Mouse (Mus musculus) kidney, adult 2 months (tissue): ENCODE data around the gene Pllp. TPM values are rescaled to one million over a fixed set of nuclear protein-coding genes. Genes with fewer than 3 reads are reported as not detected.

Experiments
- DNase-seq: peaks from one replicate; pipeline ENCODE4 v3.0.0; 2021
- H3K27ac ChIP-seq: fragments of 200-500 bp; 2 replicates; pipeline ENCODE4 v1.5.1; 2012; ENCODE audit warnings: low read depth, low read length, control low read depth, inconsistent platforms; ENCODE audit not compliant: insufficient read depth
- H3K27me3 ChIP-seq: fragments of 200-500 bp; replicated peaks from 2 replicates; pipeline ENCODE4 v1.6.1; 2012; ENCODE audit warnings: mild to moderate bottlenecking, moderate library complexity, low read length, inconsistent platforms; ENCODE audit not compliant: control insufficient read depth, insufficient read depth
- H3K36me3 ChIP-seq: fragments of 200-500 bp; 2 replicates; pipeline ENCODE4 v1.6.1; 2012; ENCODE audit warnings: mild to moderate bottlenecking, moderate library complexity, low read length, inconsistent platforms; ENCODE audit not compliant: control insufficient read depth, insufficient read depth
- H3K4me1 ChIP-seq: fragments of 200-500 bp; 2 replicates; pipeline ENCODE4 v1.6.1; 2011; ENCODE audit warnings: low read length; ENCODE audit not compliant: control insufficient read depth, insufficient read depth
- H3K4me3 ChIP-seq: fragments of 200-500 bp; 2 replicates; pipeline ENCODE4 v1.5.1; 2011; ENCODE audit warnings: mild to moderate bottlenecking, low read depth, low read length, control low read depth; ENCODE audit not compliant: insufficient read depth
- CTCF ChIP-seq: fragments of 200-500 bp; conservative IDR thresholded peaks from 2 replicates; pipeline ENCODE4 v1.5.1; 2011; ENCODE audit warnings: low read depth, mild to moderate bottlenecking, control low read depth, low read length, moderate library complexity, mixed read lengths; ENCODE audit not compliant: insufficient read depth, insufficient read length
- POLR2A ChIP-seq: fragments of 200-500 bp; IDR thresholded peaks from one replicate; pipeline ENCODE4 v1.6.1; 2011; ENCODE audit warnings: low read depth, low read length, control low read depth
- WGBS: fragments of 180-500 bp; shearing (Covaris S2); methylation state at CpG from one replicate; pipeline ENCODE4 v1.1.7; 2018; 5-methylcytosine and 5-hydroxymethylcytosine counted together
- polyA plus RNA-seq: library from polyadenylated mRNA; depleted of rRNA; stranded (reverse); fragments of >200 nt; gene quantifications from 2 replicates; pipeline ENCODE4 v1.2.3, GENCODE M21; 2012

The Pllp gene
- polyA plus RNA-seq, 1 experiment = 160 TPM

DNA sequence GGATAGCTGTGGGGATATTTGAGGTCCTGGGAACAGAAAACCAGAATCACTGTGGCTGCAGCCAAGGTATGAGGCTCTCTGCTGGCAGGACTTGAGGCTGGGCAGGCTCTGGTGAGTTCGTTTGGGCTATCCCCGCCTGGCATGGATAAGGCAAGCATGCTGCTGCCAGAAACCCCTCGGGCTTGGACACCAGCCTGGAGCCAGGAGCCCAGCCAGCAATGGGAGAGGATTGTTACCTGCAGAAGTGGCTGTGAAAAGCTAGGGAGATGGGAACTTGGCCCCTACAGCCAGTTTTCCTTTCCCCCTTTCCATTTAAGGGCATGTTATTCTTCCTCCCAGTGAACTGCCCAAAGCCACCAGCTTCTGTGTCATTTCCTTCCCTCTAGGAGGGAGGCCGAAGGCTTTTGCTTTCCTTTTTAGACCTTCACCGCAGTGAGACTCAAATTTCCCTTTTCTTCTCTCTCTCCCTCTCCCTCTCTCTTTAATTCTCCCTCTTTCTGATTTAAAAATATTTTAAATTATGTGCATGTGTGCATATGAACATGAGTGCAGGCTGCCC, 15.2 kb upstream of the Pllp start:
- no peaks in the 10 kb centered on the region for H3K36me3 ChIP-seq
- peak; percentile 61 for DNase-seq
- peak overlapping the region; percentile 69; the same call in 1 of the 2 replicates for H3K27ac ChIP-seq
- no peak overlapping the region for H3K4me3 ChIP-seq
- H3K4me1 ChIP-seq = peaks cover 13% of the 10 kb centered on the region
- H3K27me3 ChIP-seq = no peaks in the 10 kb centered on the region
- no peak for TF ChIP-seq CTCF
- TF ChIP-seq POLR2A = no peak
- 38% methylated on average over 5 of the region's 5 CpGs for WGBS

DNA sequence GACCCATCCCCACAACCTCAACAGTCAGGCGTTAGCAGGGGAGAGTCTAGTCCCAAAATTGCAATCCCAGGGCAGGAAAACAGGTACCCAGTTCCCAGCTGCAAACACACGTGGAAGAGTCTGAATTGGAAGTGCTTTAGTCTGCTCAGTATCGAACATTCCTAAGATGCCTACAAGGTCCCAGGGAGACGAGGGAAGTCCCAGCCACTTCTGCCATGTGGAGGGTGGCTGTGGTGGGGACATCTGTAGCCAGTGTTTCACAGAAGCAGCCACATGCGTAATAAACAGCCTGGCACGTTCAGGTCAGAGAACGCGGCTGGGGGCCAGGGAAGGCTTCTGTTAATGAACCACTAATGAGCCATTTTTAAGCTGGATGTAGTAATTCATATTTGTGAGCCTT, 14.3 kb upstream of the Pllp start:
- Histone ChIP-seq H3K4me3 (no peak overlapping the region), H3K4me1 (peaks cover 13% of the 10 kb centered on the region), H3K27me3 (no peaks in the 10 kb centered on the region), H3K27ac (no peak overlapping the region), H3K36me3 (no peaks in the 10 kb centered on the region)
- TF ChIP-seq CTCF = no peak
- DNase-seq = no peak
- 42% methylated on average over 8 of the region's 8 CpGs for WGBS

DNA sequence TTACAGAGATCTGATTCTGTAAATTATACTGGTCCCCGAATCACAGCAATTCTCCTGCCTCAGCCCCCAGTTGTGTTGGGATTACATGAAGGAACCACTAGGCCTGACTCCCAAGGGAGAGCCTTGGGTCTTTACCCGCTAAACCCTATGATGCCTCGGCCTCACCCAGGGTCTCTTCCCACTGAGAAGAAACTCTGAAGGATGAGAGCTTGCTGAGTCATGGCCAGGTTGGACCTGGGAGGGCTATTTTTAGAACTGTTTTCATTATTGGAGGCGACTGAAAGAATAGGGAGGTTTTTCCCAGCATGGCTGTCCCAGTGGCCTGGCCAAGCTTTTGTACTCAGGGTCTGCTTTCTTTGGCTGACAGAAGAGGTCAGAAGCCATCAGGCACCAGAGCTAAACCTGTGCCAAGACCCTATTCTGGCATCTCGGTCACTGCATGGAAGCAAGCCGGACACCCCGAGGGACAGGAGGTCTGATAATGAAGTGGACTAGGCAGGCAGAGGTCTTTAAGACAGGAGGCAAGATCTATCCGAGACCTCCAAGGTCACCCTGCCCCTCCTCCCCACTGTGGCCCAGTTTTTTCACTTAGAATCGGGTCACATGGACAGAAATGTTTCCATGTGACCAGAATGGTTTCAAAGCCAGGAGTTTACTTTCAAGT, 10.8 kb upstream of the Pllp start:
- Histone ChIP-seq H3K36me3 (no peaks in the 10 kb centered on the region), H3K27me3 (no peaks in the 10 kb centered on the region), H3K4me1 (peaks cover 13% of the 10 kb centered on the region), H3K27ac (peak overlapping the region; percentile 42), H3K4me3 (no peak overlapping the region)
- DNase-seq = peak; percentile 76
- no peak for TF ChIP-seq CTCF
- TF ChIP-seq POLR2A = no peak
- 52% methylated on average over 9 of the region's 9 CpGs for WGBS

DNA sequence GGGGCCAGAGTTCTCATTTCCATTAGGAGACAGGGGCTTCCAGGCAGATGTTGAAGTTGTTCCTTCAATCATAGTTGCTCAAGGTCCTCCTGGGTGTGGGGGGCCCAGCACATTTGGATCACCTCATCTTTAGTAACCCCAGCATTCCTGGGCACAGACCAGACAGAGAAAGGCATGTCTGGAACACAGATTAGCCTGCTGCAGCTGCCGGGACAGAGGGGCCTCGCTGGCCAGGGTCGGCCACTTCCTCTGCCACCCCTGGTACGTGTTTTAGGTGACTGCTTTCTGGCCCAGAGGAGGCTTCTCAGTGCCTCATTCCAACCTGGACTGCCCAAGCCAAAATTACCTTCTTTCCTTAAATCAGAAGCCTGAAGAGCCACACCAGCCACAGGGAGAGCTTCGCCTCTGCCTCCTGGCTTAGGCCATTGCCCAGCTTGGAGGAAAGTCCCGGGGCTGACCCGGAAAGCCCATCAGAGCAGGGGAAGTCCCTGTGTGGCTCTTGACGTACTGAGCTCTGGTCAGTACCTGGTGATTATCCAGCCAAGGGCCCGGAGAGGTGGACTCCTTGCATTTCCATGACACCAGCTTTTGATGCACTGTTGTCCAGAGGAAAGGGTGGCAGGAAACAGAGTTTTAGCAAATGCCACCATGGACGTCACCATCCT, 9.6 kb upstream of the Pllp start:
- no peaks in the 10 kb centered on the region for H3K27me3 ChIP-seq
- H3K36me3 ChIP-seq = no peaks in the 10 kb centered on the region
- H3K4me1 ChIP-seq = peaks cover 11% of the 10 kb centered on the region
- TF ChIP-seq CTCF (no peak), POLR2A (no peak)
- WGBS = 65% methylated on average over 10 of the region's 10 CpGs
- DNase-seq = no peak
- H3K4me3 ChIP-seq = no peak overlapping the region
- H3K27ac ChIP-seq = peak overlapping the region; percentile 36

DNA sequence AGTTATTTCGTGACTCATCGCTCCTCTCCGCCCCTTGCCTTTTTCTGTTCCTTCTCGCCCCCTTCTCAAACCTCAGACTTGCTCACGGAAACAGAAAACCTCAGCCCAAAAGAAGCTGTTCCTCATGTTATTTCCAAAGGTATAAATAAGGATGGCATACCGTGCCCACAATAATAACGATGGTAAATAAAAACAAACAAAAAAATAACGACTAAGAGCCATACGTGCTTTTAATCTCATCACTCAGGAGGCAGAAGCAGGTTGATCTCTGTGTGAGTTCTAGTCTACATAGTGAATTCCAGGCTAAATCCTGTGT, 8.5 kb upstream of the Pllp start:
- Histone ChIP-seq H3K4me3 (peak overlapping the region; percentile 27), H3K27me3 (no peaks in the 10 kb centered on the region), H3K4me1 (peaks cover 11% of the 10 kb centered on the region), H3K27ac (no peak overlapping the region), H3K36me3 (no peaks in the 10 kb centered on the region)
- no peak for DNase-seq
- TF ChIP-seq POLR2A (no peak), CTCF (no peak)
- WGBS = 25% methylated on average over 9 of the region's 9 CpGs

DNA sequence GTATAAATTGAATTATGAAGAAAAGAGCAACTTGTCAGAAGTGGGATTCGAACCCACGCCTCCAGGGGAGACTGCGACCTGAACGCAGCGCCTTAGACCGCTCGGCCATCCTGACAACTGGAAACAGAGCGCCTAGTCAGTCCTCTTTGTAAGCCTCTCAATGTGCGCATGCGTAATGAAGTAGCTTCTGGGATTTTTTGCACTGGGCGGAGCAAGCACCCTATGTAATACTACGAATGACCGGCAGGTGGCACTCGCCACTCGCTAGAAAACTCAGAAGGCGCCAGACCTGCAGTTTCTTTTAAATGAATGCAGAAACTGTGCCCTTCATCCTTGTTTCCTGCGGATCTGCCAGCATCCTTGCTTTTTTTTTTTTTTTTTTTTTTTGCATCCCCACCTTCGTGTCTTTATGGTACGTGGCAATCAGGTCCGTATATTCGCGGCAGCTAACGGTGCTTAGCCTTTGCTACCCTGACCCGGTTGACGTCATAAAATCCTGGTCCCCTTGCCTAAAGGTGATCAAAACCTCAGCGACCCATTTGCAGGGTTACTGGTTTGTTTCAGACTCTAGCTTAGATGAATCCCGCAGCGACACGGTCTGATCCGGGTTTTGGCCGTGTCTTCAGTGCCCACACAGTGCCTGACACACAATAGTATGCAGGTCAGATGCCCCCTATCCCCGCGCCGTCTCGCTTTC, 8.0 kb upstream of the Pllp start:
- Histone ChIP-seq H3K4me3 (peak overlapping the region; percentile 27), H3K27me3 (no peaks in the 10 kb centered on the region), H3K27ac (no peak overlapping the region), H3K4me1 (peaks cover 11% of the 10 kb centered on the region), H3K36me3 (no peaks in the 10 kb centered on the region)
- WGBS = 2% methylated on average over 35 of the region's 35 CpGs
- DNase-seq = peak; percentile 98
- peak; percentile 91 for TF ChIP-seq CTCF
- TF ChIP-seq POLR2A = no peak
